Mouse (Mus musculus): ENCODE data around the gene Defb42. TPM values are rescaled to one million over a fixed set of nuclear protein-coding genes. Genes with fewer than 3 reads are reported as not detected.

Gene Defb42
- polyA plus RNA-seq (2017; shearing (Covaris generic)): not detected

GRCm38 (mm10) chr14:63046691-63047090, at the start of gene Defb42:
Defb42 (plus strand) TSS chr14:63046991.

GRCm38 (mm10) chr14:62997777-62998176, 49.0 kb upstream of the Defb42 start, which contains the start of gene Defb47:
Defb47 (plus strand) TSS chr14:62998077.

GRCm38 (mm10) chr14:63011471-63011870, 35.3 kb upstream of the Defb42 start, which contains the start of gene Defb43:
Defb43 (plus strand) TSS chr14:63011771.

GRCm38 (mm10) chr14:63049910-63050370, 3.1 kb downstream of the Defb42 start, which contains the start of gene Defb30:
Defb30 (minus strand) TSS chr14:63049960.

Other genes starting within 250 kb of the Defb42 start
- gene Wdfy2, start 209.3 kb upstream of the Defb42 start, polyA plus RNA-seq (2017; shearing (Covaris generic)): 21.5 TPM
- gene Defb48, start 62.5 kb upstream of the Defb42 start, polyA plus RNA-seq (2017; shearing (Covaris generic)): not detected
- not detected for gene Defb47, start 48.9 kb upstream of the Defb42 start, polyA plus RNA-seq (2017; shearing (Covaris generic))
- not detected for gene Defb43, start 35.2 kb upstream of the Defb42 start, polyA plus RNA-seq (2017; shearing (Covaris generic))
- gene Defb30, start 3.0 kb downstream of the Defb42 start, polyA plus RNA-seq (2017; shearing (Covaris generic)): not detected

Data from effector memory CD4-positive, alpha-beta T cell, adult 5 months (primary cell).